Mouse (Mus musculus): ENCODE measurements at regions not wholly inside any gene's neighbourhood (a gene's known extent, or its start where the extent isn't known, plus 50 kb on each side); places are given as distances from the start of the nearest gene placed in this dataset.

DNA sequence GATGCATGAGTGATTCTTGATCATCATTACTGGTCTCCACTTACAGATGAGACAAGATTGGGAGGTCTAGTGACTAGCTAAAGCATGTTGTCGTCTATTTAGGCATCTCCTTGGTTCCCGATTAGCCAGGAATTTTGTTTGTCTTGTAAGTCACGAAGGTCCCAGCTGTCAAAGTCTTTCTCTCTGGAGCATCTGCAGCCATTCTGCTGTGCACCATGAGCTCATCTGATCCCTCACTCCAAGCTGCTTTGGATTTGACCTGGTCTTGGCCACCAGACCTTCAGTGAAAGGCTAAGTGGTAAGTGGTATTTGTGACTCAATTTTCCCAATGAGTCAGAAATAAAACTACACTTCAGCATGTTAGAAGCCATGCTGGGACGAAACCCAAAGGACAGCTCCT is 53.3 kb upstream of the Creb5 start:
- Histone ChIP-seq H3K4me1 (peaks cover 20% of the 10 kb centered on the region), H3K36me3 (replicated peaks) (no peaks in the 10 kb centered on the region), H3K27me3 (ENCODE audit: poor library complexity, severe bottlenecking) (no peaks in the 10 kb centered on the region), H3K9me3 (no peaks in the 10 kb centered on the region), H3K4me3 (no peak overlapping the region), H3K27ac (no peak overlapping the region)
- 78% methylated on average over 4 of the region's 4 CpGs for WGBS
- DNase-seq (ENCODE audit: extremely low spot score, low spot score): no peak

- no peaks in the 10 kb centered on the region for H3K9me3 ChIP-seq
- 58% methylated on average over 5 of the region's 5 CpGs for WGBS
- no peak for DNase-seq (ENCODE audit: extremely low spot score, low spot score)
- H3K36me3 ChIP-seq (replicated peaks): no peaks in the 10 kb centered on the region
- H3K4me1 ChIP-seq: peaks cover 22% of the 10 kb centered on the region
- H3K27me3 ChIP-seq (ENCODE audit: poor library complexity, severe bottlenecking): no peaks in the 10 kb centered on the region
- H3K4me3 ChIP-seq: no peak overlapping the region
- no peak overlapping the region for H3K27ac ChIP-seq
These were observed 54.5 kb upstream of the Creb5 start for GRCm38 (mm10) chr6:53232616-53233015.

DNA sequence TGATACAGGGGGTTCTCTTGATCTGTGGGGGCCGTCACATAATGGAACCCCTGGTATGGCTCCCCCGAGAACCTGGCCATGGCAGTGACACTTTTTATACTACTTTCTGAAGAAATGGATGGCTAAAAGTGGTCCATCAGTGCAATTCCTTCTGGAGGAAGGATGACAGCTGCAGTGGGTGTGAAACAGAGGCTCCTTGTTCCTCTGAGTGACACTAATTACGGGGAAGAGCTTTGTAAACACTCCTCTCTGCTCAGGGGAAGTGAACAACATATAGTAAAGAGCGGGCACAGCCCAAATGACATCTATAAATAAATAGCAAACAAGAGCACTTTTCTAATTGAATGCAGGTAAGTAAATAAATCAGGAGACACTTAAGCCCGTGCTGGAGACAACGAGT is 57.7 kb upstream of the Creb5 start:
- Histone ChIP-seq H3K27ac (no peak overlapping the region), H3K36me3 (replicated peaks) (no peaks in the 10 kb centered on the region), H3K27me3 (ENCODE audit: poor library complexity, severe bottlenecking) (no peaks in the 10 kb centered on the region), H3K4me1 (peaks cover 22% of the 10 kb centered on the region), H3K9me3 (no peaks in the 10 kb centered on the region), H3K4me3 (no peak overlapping the region)
- no peak for DNase-seq (ENCODE audit: extremely low spot score, low spot score)
- 56% methylated on average over 6 of the region's 6 CpGs for WGBS

DNA sequence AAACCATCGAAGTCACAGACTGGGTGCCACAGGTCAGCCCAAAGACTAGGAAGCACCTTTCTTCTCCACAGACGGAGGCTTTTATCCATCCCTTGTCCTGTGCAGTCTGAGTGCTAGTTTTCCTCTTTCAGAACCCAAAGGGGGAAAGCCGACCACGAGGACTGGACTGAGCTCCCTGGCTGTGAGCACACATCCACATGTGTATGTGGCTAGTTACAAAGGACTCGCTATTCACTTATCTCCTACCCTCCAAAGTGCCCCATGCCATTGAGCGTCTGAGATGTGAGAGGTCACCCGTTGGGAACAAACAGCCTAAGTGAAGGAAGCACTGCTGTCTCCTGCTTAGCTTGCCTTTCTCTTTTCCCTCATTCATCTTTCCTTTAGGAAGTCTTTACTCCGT is 65.0 kb upstream of the Creb5 start:
- peak overlapping the region; percentile 67 for H3K27ac ChIP-seq
- H3K4me3 ChIP-seq: no peak overlapping the region
- 51% methylated on average over 8 of the region's 8 CpGs for WGBS

GRCm38 (mm10) chr6:53221668-53222005 is 65.4 kb upstream of the Creb5 start:
- Histone ChIP-seq H3K36me3 (replicated peaks) (no peaks in the 10 kb centered on the region), H3K4me1 (peaks cover 32% of the 10 kb centered on the region), H3K4me3 (no peak overlapping the region), H3K27me3 (ENCODE audit: poor library complexity, severe bottlenecking) (peaks cover 6% of the 10 kb centered on the region; the same call in 1 of the 2 replicates), H3K9me3 (no peaks in the 10 kb centered on the region), H3K27ac (peak overlapping the region; percentile 67)
- DNase-seq (ENCODE audit: extremely low spot score, low spot score): no peak
- 46% methylated on average over 4 of the region's 4 CpGs for WGBS

More for the DNA sequence above, 65.0 kb upstream of the Creb5 start:
- H3K9me3 ChIP-seq: no peaks in the 10 kb centered on the region
- DNase-seq (ENCODE audit: extremely low spot score, low spot score): no peak
- H3K27me3 ChIP-seq (ENCODE audit: poor library complexity, severe bottlenecking): peaks cover 6% of the 10 kb centered on the region; the same call in 1 of the 2 replicates
- no peaks in the 10 kb centered on the region for H3K36me3 ChIP-seq (replicated peaks)
- H3K4me1 ChIP-seq: peaks cover 32% of the 10 kb centered on the region

GRCm38 (mm10) chr6:53220784-53221667 is 66.0 kb upstream of the Creb5 start:
- 73% methylated on average over 18 of the region's 18 CpGs for WGBS
- Histone ChIP-seq H3K27me3 (ENCODE audit: poor library complexity, severe bottlenecking) (peaks cover 6% of the 10 kb centered on the region; the same call in 1 of the 2 replicates), H3K27ac (peak overlapping the region; percentile 56; the same call in 1 of the 2 replicates), H3K9me3 (no peaks in the 10 kb centered on the region), H3K4me1 (peaks cover 32% of the 10 kb centered on the region), H3K36me3 (replicated peaks) (no peaks in the 10 kb centered on the region), H3K4me3 (no peak overlapping the region)
- DNase-seq (ENCODE audit: extremely low spot score, low spot score): no peak

GRCm38 (mm10) chr6:53218871-53219286 is 68.2 kb upstream of the Creb5 start:
- Histone ChIP-seq H3K4me3 (no peak overlapping the region), H3K27ac (no peak overlapping the region), H3K27me3 (ENCODE audit: poor library complexity, severe bottlenecking) (peaks cover 6% of the 10 kb centered on the region; the same call in 1 of the 2 replicates), H3K36me3 (replicated peaks) (no peaks in the 10 kb centered on the region), H3K9me3 (no peaks in the 10 kb centered on the region), H3K4me1 (peaks cover 32% of the 10 kb centered on the region)
- WGBS: 70% methylated on average over 10 of the region's 10 CpGs
- DNase-seq (ENCODE audit: extremely low spot score, low spot score): no peak

DNA sequence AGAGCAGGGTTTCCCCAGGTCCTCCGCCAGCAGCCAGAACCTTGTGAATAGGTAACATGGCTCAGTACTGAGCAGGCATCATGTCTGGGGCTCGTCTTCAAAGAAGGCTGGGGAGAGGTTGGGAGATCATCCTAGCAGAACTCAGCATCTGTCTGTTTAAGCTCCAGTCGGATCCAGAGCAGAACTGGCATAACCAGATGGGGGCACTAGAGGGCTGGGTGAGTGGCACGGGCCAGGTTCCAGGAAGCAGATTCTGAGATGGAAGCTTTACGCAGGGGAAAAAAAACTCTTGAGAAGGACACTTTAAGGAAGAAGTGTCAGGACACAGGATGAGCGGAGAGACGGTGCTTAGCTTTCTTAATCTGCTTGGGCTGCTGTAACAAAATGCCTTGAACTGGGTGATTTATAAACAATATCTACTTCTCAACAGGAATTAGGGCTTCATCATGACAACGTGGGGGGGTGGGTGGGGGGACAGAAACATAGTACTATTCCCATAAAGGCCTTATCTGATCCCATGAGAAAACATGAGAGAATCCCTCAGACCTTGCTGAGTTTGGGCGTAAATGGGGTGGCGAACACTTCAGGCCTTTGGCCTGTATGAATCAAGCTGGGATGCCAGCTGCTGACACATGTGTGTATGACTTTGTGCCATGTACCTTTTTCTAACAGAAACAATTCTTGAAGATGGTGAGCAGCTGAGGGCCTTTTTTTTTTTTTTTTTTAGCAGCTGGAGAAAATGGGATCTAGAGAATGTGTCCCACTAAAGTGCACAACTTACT is 69.6 kb upstream of the Creb5 start:
- no peak overlapping the region for H3K4me3 ChIP-seq
- peaks cover 28% of the 10 kb centered on the region for H3K4me1 ChIP-seq
- H3K27ac ChIP-seq: no peak overlapping the region
- 56% methylated on average over 10 of the region's 10 CpGs for whole genome bisulfite sequencing
- H3K27me3 ChIP-seq (ENCODE audit: poor library complexity, severe bottlenecking): no peaks in the 10 kb centered on the region
- H3K36me3 ChIP-seq (replicated peaks): no peaks in the 10 kb centered on the region
- no peaks in the 10 kb centered on the region for H3K9me3 ChIP-seq
- DNase-seq (ENCODE audit: extremely low spot score, low spot score): peak; percentile 53

- Histone ChIP-seq H3K4me1 (peaks cover 22% of the 10 kb centered on the region), H3K9me3 (no peaks in the 10 kb centered on the region), H3K4me3 (no peak overlapping the region), H3K27ac (no peak overlapping the region), H3K27me3 (ENCODE audit: poor library complexity, severe bottlenecking) (no peaks in the 10 kb centered on the region), H3K36me3 (replicated peaks) (no peaks in the 10 kb centered on the region)
- no peak for DNase-seq (ENCODE audit: extremely low spot score, low spot score)
- WGBS: 77% methylated on average over 2 of the region's 2 CpGs
These were observed 70.4 kb upstream of the Creb5 start for GRCm38 (mm10) chr6:53216715-53217114.

- Histone ChIP-seq H3K4me3 (no peak overlapping the region), H3K36me3 (replicated peaks) (no peaks in the 10 kb centered on the region), H3K9me3 (no peaks in the 10 kb centered on the region), H3K4me1 (peaks cover 8% of the 10 kb centered on the region), H3K27me3 (ENCODE audit: poor library complexity, severe bottlenecking) (no peaks in the 10 kb centered on the region), H3K27ac (no peak overlapping the region)
- no peak for DNase-seq (ENCODE audit: extremely low spot score, low spot score)
- 91% methylated on average over 3 of the region's 3 CpGs for WGBS
These were observed 75.7 kb upstream of the Creb5 start for GRCm38 (mm10) chr6:53211420-53211819.

- WGBS: 79% methylated on average over 6 of the region's 6 CpGs
These were observed 77.7 kb upstream of the Creb5 start for GRCm38 (mm10) chr6:53209398-53209797.

DNA sequence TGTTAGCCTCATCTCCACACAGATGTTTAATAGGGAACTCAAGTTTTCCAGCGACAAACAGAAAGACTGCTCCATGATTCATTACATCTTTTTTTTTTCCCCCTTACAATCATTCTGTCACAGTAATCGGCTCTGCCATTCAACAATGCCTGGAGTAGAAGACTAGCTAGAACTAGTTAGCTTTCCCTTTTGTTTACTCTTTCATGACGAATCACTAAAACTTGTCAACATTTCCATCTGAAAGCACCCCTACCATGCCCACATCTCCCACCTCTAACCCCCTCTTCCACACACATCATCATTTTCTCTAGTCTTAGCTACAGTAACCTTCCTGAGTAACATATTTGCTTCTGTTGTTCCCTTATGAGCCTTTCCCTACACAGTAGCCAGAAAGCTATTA is 78.6 kb upstream of the Creb5 start:
- no peaks in the 10 kb centered on the region for H3K36me3 ChIP-seq (replicated peaks)
- H3K4me3 ChIP-seq: no peak overlapping the region
- no peaks in the 10 kb centered on the region for H3K27me3 ChIP-seq (ENCODE audit: poor library complexity, severe bottlenecking)
- DNase-seq (ENCODE audit: extremely low spot score, low spot score): no peak
- no peak overlapping the region for H3K27ac ChIP-seq
- peaks cover 8% of the 10 kb centered on the region for H3K4me1 ChIP-seq
- no peaks in the 10 kb centered on the region for H3K9me3 ChIP-seq
- 63% methylated on average over 3 of the region's 3 CpGs for WGBS

More at GRCm38 (mm10) chr6:53209398-53209797, 77.7 kb upstream of the Creb5 start:
- Histone ChIP-seq H3K9me3 (no peaks in the 10 kb centered on the region), H3K36me3 (replicated peaks) (no peaks in the 10 kb centered on the region), H3K27ac (no peak overlapping the region), H3K4me1 (peaks cover 8% of the 10 kb centered on the region), H3K27me3 (ENCODE audit: poor library complexity, severe bottlenecking) (no peaks in the 10 kb centered on the region), H3K4me3 (no peak overlapping the region)
- DNase-seq (ENCODE audit: extremely low spot score, low spot score): no peak

DNA sequence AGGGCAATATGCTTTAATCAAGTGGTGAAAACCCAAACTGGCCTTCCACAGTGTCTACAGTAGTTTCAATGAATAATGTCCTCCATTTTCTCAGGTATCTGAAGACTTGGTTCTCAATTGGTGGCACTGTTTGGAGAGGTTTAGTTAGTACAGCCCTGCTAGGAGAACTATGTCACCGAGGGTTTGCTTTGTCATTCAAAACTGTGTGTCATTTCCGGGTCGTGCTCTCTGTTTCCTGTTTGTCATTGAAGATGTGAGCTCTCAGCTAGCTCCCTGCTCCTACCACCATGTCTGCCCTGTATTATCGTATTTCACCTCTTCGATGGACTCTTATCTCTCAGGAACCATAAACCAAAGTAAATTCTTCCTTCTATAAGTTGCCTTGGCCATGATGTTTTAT is 79.3 kb upstream of the Creb5 start:
- 85% methylated on average over 5 of the region's 5 CpGs for WGBS
- DNase-seq (ENCODE audit: extremely low spot score, low spot score): no peak
- Histone ChIP-seq H3K27ac (no peak overlapping the region), H3K4me3 (no peak overlapping the region), H3K27me3 (ENCODE audit: poor library complexity, severe bottlenecking) (no peaks in the 10 kb centered on the region), H3K9me3 (no peaks in the 10 kb centered on the region), H3K36me3 (replicated peaks) (no peaks in the 10 kb centered on the region), H3K4me1 (peaks cover 8% of the 10 kb centered on the region)

All from forebrain, embryonic 10.5 days (tissue).